Mouse (Mus musculus) C2C12 (cell line): Measurements from ENCODE around the gene Spg20. TPM values are rescaled to one million over a fixed set of nuclear protein-coding genes. Genes with fewer than 3 reads are reported as not detected.

Experiments used
- H3K27me3 ChIP-seq: one replicate; pipeline ENCODE4 v1.6.1; 2011; ENCODE audit not compliant: control insufficient read depth, insufficient read depth, insufficient read length
- H3K36me3 ChIP-seq: one replicate; pipeline ENCODE4 v1.6.1; 2011; ENCODE audit not compliant: control insufficient read depth, insufficient read depth
- H3K4me3 ChIP-seq: one replicate; pipeline ENCODE4 v1.5.1; 2011; ENCODE audit warnings: mild to moderate bottlenecking, control low read depth; ENCODE audit not compliant: poor library complexity, insufficient read depth, severe bottlenecking
- H3K79me2 ChIP-seq: one replicate; pipeline ENCODE4 v1.6.1; 2011; ENCODE audit not compliant: control insufficient read depth, insufficient read depth
- H3K79me3 ChIP-seq: one replicate; pipeline ENCODE4 v1.6.1; 2011; ENCODE audit warnings: low read depth, control low read depth
- H3ac ChIP-seq: one replicate; pipeline ENCODE3; 2011; ENCODE audit warnings: low read depth; ENCODE audit not compliant: control insufficient read depth, insufficient read length
- CEBPB ChIP-seq: IDR thresholded peaks from one replicate; pipeline ENCODE4 v1.6.1; 2011; ENCODE audit warnings: low read depth, mild to moderate bottlenecking, control low read depth, moderate library complexity
- CTCF ChIP-seq: IDR thresholded peaks from one replicate; pipeline ENCODE4 v1.5.1; 2011; ENCODE audit not compliant: control insufficient read depth, insufficient read depth, insufficient read length
- FOSL1 ChIP-seq: IDR thresholded peaks from one replicate; pipeline ENCODE4 v1.8.0; 2011; ENCODE audit warnings: mild to moderate bottlenecking, low read length; ENCODE audit not compliant: poor library complexity, insufficient read depth, severe bottlenecking
- MAX ChIP-seq: IDR thresholded peaks from one replicate; pipeline ENCODE4 v1.6.1; 2011; ENCODE audit warnings: mild to moderate bottlenecking, control low read depth
- MYOD1 ChIP-seq: IDR thresholded peaks from one replicate; pipeline ENCODE4 v1.6.1; 2011; ENCODE audit warnings: low read depth; ENCODE audit not compliant: control insufficient read depth, insufficient read length
- MYOG ChIP-seq: IDR thresholded peaks from one replicate; pipeline ENCODE4 v1.6.1; 2011; ENCODE audit not compliant: control insufficient read depth, insufficient read length; ENCODE audit errors: extremely low read depth
- USF1 ChIP-seq: IDR thresholded peaks from one replicate; pipeline ENCODE4 v1.6.1; 2011; ENCODE audit warnings: low read depth, mild to moderate bottlenecking, control low read depth, moderate library complexity
- polyA plus RNA-seq: library from polyadenylated mRNA; unstranded; fragments of >200 nt; fragmentation: generic; extraction: Trizol; gene quantifications from one replicate; pipeline ENCODE4 v1.2.1, GENCODE M21; 2012; ENCODE audit warnings: missing spikeins

Gene Spg20
- polyA plus RNA-seq, 1 experiment = 24.0 TPM

DNA sequence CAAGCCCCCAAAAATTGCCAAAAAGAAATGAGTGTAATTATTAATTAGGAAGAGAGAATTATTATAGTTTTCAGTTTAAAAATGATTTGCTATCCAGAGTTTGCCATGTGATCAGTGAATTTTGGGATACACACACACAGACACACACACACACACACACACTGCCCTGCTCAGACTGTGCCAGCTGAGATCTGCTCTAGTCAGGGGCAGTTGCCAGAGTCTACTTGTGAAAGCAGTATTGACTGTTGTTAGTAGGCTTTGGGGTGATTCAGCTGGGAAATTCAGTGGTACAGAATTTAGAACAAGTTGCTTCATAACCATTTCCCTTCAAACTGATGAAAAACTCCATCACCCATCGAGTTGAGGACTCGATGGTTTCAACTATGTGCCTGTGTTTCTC is 35.2 kb downstream of the Spg20 start:
- H3K79me3 ChIP-seq = no peaks in the 10 kb centered on the region
- H3K79me2 ChIP-seq = no peaks in the 10 kb centered on the region
- H3K27me3 ChIP-seq = no peaks in the 10 kb centered on the region
- TF ChIP-seq MAX (no peak), MYOD1 (no peak), CTCF (no peak), USF1 (no peak), FOSL1 (no peak), MYOG (no peak), CEBPB (no peak)
- H3K36me3 ChIP-seq = no peaks in the 10 kb centered on the region
- H3K4me3 ChIP-seq = no peak overlapping the region
- no peak overlapping the region for H3ac ChIP-seq

DNA sequence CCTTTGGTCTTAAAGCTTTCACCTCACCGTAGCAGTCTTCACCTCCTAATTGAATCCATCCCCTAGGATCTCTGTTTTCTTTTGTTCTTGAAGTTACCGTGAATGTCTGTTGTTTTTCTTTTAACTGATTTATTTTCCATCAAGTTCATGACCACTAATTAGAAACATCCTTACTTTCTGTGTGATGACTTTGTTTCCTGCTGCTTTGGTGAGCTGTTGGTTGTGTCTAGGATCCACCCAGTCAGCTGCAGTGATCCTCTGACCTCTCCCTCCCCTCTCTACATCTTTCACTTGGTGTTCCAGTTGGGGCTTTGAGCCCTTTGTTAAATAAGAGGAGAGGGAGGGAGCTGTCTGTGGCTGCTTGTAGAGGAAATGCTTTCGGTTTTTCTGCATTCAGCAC is 36.2 kb downstream of the Spg20 start:
- H3K36me3 ChIP-seq = no peaks in the 10 kb centered on the region
- no peak overlapping the region for H3K4me3 ChIP-seq
- H3K79me3 ChIP-seq = no peaks in the 10 kb centered on the region
- TF ChIP-seq USF1 (no peak), MYOD1 (no peak), MAX (no peak), FOSL1 (no peak), MYOG (no peak), CTCF (no peak), CEBPB (no peak)
- no peaks in the 10 kb centered on the region for H3K27me3 ChIP-seq
- H3ac ChIP-seq = no peak overlapping the region
- H3K79me2 ChIP-seq = no peaks in the 10 kb centered on the region

- TF ChIP-seq MYOG = no peak
- TF ChIP-seq CTCF = peak; percentile 53
- no peaks in the 10 kb centered on the region for H3K79me2 ChIP-seq
Measured at GRCm38 (mm10) chr3:55151656-55152433, 39.9 kb downstream of the Spg20 start.

GRCm38 (mm10) chr3:55152673-55153334 is 40.9 kb downstream of the Spg20 start:
- no peaks in the 10 kb centered on the region for H3K36me3 ChIP-seq
- H3K79me3 ChIP-seq = no peaks in the 10 kb centered on the region
- no peaks in the 10 kb centered on the region for H3K79me2 ChIP-seq
- no peaks in the 10 kb centered on the region for H3K27me3 ChIP-seq
- no peak overlapping the region for H3K4me3 ChIP-seq
- no peak for TF ChIP-seq MYOD1
- TF ChIP-seq MAX = no peak
- TF ChIP-seq FOSL1 = no peak
- TF ChIP-seq MYOG = no peak
- no peak for TF ChIP-seq USF1
- TF ChIP-seq CTCF = no peak
- TF ChIP-seq CEBPB = no peak
- H3ac ChIP-seq = no peak overlapping the region

More at GRCm38 (mm10) chr3:55151656-55152433, 39.9 kb downstream of the Spg20 start:
- H3K79me3 ChIP-seq = no peaks in the 10 kb centered on the region
- H3K27me3 ChIP-seq = no peaks in the 10 kb centered on the region
- H3ac ChIP-seq = no peak overlapping the region
- H3K36me3 ChIP-seq = no peaks in the 10 kb centered on the region
- H3K4me3 ChIP-seq = peak overlapping the region; percentile 6

DNA sequence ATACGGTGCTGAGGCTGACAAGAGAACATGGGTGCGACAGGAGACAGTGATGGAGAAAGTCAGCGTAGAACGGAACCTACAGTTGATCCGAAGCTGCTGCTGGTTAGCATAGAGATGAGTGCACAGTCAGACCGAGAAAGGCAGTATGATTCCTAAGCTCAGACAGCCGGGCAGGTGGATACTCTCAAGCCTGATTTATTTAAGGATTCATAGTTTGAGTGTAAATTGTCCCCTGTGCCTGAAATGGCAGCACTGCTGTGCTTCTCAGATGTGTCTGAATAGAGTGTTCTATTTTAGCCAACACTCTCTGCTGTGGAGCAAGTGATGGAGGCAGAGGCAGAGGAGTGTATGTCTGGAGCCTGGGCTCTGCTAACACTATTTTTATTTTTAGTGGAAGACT is 42.3 kb downstream of the Spg20 start:
- no peak for TF ChIP-seq MAX
- no peak for TF ChIP-seq CTCF
- no peak for TF ChIP-seq CEBPB
- TF ChIP-seq USF1 = no peak
- TF ChIP-seq FOSL1 = no peak
- TF ChIP-seq MYOD1 = no peak
- no peak for TF ChIP-seq MYOG
- no peaks in the 10 kb centered on the region for H3K79me2 ChIP-seq
- no peak overlapping the region for H3K4me3 ChIP-seq
- H3K27me3 ChIP-seq = no peaks in the 10 kb centered on the region
- H3K79me3 ChIP-seq = no peaks in the 10 kb centered on the region
- no peak overlapping the region for H3ac ChIP-seq
- no peaks in the 10 kb centered on the region for H3K36me3 ChIP-seq

- TF ChIP-seq FOSL1 (no peak), CEBPB (no peak), MAX (no peak), CTCF (no peak), MYOG (no peak), USF1 (no peak), MYOD1 (no peak)
- H3K4me3 ChIP-seq = no peak overlapping the region
- H3K36me3 ChIP-seq = no peaks in the 10 kb centered on the region
- H3K79me3 ChIP-seq = no peaks in the 10 kb centered on the region
- no peaks in the 10 kb centered on the region for H3K27me3 ChIP-seq
- H3ac ChIP-seq = no peak overlapping the region
- H3K79me2 ChIP-seq = no peaks in the 10 kb centered on the region
Measured at GRCm38 (mm10) chr3:55157413-55157812, 45.5 kb downstream of the Spg20 start.
